Mouse (Mus musculus) testis, postnatal 14 days (tissue): ENCODE results near the gene Plcd1.

Experiments
- DNase-seq: peaks from one replicate; pipeline ENCODE4 v3.0.0; 2021; ENCODE audit warnings: low spot score

Plcd1 gene

GRCm38 (mm10) chr9:119093419-119094295 is at the start of gene Plcd1:
TSS of gene Plcd1 (minus strand) at chr9:119093502.
- peak; percentile 84 for DNase-seq

- DNase-seq: no peak
Measured at GRCm38 (mm10) chr9:119142066-119142465, 48.8 kb upstream of the Plcd1 start.

- DNase-seq: no peak
Measured at GRCm38 (mm10) chr9:119138836-119139235, 45.5 kb upstream of the Plcd1 start.

GRCm38 (mm10) chr9:119130692-119131091 is 37.4 kb upstream of the Plcd1 start:
- no peak for DNase-seq

- no peak for DNase-seq
Measured at GRCm38 (mm10) chr9:119128436-119129181, 35.3 kb upstream of the Plcd1 start.

GRCm38 (mm10) chr9:119122596-119123369 is 29.5 kb upstream of the Plcd1 start:
- no peak for DNase-seq

- DNase-seq: no peak
Measured at GRCm38 (mm10) chr9:119120168-119120560, 26.9 kb upstream of the Plcd1 start.

- DNase-seq: no peak
Measured at GRCm38 (mm10) chr9:119119409-119120167, 26.3 kb upstream of the Plcd1 start.

GRCm38 (mm10) chr9:119114911-119115310 is 21.6 kb upstream of the Plcd1 start:
- DNase-seq: no peak

GRCm38 (mm10) chr9:119110640-119111039 is 17.3 kb upstream of the Plcd1 start:
- DNase-seq: no peak

GRCm38 (mm10) chr9:119109685-119110353 is 16.5 kb upstream of the Plcd1 start:
- no peak for DNase-seq

- DNase-seq: no peak
Measured at GRCm38 (mm10) chr9:119107566-119107965, 14.3 kb upstream of the Plcd1 start.

GRCm38 (mm10) chr9:119102783-119103113 is 9.4 kb upstream of the Plcd1 start:
- DNase-seq: no peak

GRCm38 (mm10) chr9:119101992-119102782 is 8.9 kb upstream of the Plcd1 start, which contains the start of gene Dlec1:
TSS of gene Dlec1 (plus strand) at chr9:119102478.
- DNase-seq: peak; percentile 81

GRCm38 (mm10) chr9:119100177-119100898 is 7.0 kb upstream of the Plcd1 start:
- DNase-seq: peak; percentile 66

- DNase-seq: no peak
Measured at GRCm38 (mm10) chr9:119094462-119095109, 1.3 kb upstream of the Plcd1 start.

GRCm38 (mm10) chr9:119092473-119093418 is 556 bp downstream of the Plcd1 start:
- DNase-seq: no peak
